Mouse (Mus musculus) retina, adult 2 months (tissue): ENCODE results near the gene Gm15319.
"Not testable (repeated sequence)": the region's sequence is repeated elsewhere in the genome, so short reads cannot be mapped to it uniquely, and the experiment has no call there.

Experiments
- DNase-seq: peaks from one replicate; pipeline ENCODE4 v3.0.0-alpha.2; 2012; ENCODE audit warnings: low read depth, low spot score

Gm15319 gene

DNA sequence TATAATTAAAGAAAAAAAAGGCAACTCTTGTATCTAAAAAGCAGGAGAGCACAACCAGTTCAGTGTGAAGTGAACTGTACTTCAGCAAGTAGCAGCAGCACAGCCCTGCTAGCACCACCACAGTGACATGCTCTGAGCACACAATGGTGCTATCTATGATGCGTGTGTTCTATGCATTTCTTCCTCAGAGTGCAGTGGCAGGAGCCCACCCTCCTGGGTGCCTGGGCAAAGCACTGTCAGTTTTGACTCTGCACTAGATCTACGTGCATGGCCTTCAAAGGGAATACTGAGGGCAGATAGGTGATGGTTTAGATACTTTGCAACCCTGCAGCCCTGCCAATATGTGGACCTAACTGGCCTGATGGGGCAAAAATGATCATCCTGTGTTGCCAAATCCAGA lies at the start of gene Gm15319:
Gene Gm15319 (minus strand): TSS at position 101 of the 400 bp plus-strand sequence.
- DNase-seq, result not testable (repeated sequence)

DNA sequence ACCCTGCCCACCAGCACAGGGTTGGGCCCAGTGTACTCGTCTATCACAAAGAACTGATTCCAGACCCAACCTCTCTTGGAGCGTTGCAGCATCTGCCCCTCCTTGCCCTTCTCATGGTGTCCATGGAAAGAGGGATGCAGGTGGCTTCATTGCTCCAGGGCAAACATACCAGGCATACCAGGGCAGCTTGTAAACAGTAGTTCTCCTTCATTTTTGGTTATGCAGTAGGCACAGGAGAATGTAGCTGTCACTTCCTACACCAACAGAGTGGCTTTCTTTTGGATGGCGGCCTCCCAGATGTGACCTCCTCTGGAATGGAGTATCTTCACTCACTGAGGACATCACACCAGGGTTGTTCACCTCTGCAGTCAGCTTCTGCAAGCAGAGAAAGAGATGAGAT lies 47.3 kb upstream of the Gm15319 start:
- not testable (repeated sequence) for DNase-seq

DNA sequence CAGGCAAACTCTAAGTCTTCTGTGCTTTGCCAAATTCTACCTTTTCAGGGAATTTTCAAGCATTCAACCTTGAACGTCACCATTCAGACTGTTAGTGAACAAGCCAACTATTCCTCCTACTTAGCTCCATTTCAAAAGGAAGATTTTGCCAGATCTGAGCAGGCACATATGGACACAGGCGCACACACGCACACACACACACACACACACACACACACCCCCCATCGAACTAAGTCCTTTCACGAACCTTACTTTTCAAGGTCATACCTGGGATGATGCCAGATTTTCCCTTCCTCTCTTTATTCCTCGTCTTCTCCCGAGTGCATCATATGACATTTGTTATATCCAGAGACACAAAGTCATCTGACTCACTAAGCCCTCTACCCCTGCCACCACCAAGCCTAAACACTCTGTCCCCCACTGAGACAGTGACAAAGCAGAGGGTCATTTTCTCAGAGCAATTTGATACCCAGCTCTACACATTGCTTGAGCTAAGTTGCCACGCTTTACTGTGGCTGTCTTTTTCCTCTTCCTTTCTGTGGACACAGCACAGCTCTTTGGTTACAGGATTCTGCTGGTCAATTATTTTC lies 45.5 kb upstream of the Gm15319 start:
- not testable (repeated sequence) for DNase-seq

DNA sequence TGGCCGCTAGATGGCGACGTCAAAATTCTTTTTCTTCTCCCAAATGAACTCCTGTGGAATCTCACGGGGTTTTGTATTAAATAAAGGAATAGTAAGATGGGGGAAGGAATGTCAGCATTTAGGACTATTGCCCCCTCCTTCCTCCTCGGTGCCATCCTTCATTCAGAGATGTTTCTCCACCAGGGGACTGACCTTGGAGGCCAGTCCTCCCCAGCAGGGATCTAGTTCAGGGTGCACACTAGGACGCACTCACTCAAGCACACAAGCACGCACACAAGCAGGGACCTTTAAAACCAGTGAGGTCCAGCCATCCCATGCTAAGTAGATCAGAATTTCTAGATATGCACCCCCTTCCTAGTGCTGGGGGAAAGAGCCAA lies 26.3 kb upstream of the Gm15319 start:
- DNase-seq, result not testable (repeated sequence)

DNA sequence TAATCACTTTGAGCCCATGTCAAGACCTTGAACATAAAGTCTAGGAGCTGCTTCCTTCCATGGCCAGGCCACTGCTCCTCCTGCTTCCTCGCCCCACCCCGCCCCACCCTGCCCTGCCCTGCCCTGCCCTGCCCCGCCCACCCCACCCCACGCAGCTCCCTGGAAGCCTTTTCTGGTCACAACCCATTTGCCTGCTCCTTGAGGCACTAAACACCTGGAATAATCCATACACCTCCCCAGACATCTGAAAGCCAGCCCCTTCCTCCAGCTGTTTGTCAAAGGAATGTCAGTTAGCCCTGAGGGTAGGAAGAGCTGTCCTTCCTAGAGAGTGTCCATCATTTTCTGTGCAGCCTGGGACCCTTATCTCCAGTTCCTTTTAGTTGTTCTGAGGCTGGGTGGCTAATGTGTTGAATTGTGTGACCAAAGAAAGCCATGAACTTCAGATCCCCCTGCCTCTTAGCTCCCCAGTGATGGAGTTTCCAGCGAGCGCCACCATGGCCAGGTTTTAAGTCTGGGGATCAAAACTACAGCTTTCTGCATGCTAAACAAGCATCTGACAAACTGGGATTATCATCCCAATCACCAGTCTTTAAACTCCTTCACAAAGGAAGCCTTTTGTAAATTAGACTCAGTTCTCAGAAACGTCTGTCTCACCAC lies 25.8 kb upstream of the Gm15319 start:
- DNase-seq, result not testable (repeated sequence)

DNA sequence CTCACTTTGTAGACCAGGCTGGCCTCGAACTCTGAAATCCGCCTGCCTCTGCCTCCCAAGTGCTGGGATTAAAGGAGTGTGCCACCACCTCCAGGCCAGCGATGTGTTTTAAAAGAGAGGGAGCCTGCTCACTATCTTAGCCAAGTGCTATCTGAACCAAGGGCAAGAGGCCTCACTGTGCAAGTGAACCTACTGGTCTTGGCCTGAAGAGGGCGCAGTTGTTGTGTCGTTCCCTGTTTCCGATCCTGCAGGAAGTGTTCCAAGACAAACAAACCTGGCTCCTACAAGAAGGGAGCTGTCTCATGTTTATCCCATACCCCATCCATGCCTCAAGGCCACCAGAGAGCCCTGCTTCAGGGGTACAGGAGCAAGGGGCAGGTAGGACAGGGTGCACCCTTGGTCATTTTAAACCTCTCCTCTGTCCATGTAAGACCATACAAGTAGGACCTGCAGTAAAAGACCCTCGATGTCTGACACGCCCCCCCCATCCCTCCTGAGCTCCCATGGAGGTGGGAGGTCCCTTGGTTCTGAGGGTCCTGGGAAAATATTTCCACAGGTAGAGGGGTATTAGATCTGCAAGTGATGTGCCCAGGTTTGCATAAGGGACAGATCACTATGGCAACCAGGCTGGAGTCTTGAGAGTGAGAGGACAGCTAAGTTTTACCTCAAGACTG lies 24.2 kb upstream of the Gm15319 start:
- DNase-seq, result not testable (repeated sequence)

DNA sequence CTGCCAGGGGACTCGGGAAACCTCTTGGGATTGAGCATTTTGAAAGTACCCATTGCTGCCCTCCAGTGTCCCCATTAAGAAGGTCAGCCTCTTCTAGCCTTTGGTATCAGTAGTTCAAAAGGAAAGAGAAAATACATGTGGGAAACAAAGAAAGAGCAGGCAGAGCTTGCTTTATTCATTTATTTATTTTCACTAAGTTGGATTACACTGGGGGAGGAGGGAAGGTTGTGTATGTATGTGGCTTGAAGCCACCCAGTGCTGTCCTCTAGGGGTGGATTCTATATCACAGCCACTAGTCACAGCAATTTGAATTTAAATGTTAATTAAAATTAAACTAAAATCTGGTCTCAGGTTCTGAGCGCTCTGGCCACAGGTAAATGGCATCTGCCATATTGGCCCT lies 22.0 kb upstream of the Gm15319 start:
- not testable (repeated sequence) for DNase-seq

DNA sequence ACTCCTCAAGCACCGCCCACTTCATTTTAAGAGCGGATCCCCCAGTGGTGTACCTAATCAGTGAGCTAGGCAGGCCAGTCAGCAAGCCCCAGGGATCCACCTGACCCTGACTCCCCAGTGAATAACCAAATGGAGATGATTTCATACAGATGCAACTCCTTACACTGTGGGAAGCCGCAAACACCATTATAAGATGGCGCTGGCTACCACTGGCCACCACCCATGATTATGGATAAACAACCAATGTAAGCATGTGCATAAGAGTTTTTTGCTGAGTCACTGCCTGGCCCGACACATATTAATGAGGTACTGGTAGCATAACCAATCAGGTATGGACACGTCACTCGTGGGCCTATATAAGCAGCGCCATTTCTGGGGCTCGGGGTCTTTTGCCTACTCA lies 21.1 kb upstream of the Gm15319 start:
- DNase-seq, result not testable (repeated sequence)

DNA sequence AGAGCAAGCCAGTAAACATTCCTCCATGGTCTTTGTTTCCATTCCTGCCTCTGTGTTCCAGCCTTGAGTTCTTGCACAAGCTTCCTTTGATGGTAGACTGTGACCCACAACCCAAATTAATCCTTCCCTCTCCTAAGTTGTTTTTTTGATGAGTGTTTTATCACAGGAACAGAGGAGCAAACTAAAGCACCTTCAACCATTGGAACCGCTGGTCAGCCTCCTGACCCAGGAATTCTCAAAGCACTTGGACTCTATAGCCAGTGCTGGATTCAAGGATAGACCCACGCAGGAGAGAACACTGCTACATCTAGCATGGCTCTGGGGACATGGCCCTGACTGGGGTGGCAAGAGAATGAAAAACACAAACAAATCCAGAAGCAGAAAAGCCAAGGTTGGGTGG lies 19.1 kb upstream of the Gm15319 start:
- DNase-seq, result not testable (repeated sequence)

DNA sequence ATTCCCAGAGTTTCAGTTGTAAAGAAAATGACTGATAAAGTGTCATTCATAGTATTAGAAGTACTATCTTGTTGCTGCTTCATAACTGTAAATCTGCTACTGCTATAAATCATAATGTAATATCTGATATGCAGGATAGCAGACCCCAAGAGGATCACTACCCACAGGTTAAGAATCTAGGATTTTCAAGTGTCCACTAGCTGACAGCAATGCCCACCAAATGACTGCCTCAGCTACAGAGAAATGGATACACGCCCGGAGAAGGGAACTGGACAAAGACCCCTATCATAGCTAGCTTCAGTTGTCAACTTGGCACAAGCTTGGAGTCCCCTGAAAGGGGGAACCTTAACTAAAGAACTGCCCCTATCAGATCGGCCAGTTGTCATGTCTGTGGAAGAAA lies 18.6 kb upstream of the Gm15319 start:
- DNase-seq, result not testable (repeated sequence)

DNA sequence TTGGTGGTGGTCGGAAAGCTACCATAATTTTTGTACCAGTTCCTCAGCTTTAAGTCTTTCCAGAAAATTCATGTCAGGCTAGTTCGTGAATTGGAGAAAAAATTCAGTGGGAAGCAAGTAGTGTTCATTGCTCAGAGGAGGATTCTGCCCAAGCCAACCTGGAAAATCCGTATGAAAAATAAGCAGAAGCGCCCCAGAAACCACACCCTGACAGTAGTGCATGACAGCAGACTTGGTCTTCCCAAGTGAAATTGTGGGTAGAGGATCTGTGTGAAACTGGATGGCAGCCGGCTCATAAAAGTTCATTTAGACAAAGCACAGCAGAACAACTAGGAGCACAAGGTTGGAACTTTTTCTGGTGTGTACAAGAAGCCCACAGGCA lies 18.2 kb upstream of the Gm15319 start:
- DNase-seq, result not testable (repeated sequence)

DNA sequence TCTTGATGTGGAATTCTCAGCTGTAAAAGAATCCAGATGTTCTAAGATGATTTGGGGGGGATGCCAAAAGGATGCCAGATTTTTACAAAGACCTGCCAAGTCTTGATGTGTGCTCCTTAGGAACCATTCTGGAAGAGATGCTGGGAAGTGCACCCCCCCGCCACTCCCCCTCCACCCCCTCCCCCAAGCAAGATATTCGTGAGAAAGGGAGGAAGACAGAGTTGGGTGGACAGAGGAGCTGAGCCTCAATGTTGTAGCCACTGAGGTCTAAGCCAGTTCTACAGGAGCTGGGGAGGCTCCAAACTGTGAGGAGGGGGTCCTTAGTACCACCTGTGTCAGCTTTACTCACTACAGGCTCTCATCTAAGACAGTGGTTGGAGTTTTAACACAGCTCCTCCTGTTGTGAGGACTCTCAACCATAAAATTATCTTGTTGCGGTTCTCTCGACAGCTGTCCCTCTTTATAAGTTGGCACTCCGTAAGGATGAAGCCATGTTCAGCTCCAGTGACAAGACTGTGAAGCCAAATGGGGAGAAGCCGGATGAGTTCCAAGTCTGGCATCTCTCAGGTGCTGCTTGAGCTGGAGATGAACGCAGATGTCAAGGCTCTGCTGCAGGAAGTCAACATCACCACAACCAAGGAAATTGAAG lies 17.7 kb upstream of the Gm15319 start:
- DNase-seq, result not testable (repeated sequence)

DNA sequence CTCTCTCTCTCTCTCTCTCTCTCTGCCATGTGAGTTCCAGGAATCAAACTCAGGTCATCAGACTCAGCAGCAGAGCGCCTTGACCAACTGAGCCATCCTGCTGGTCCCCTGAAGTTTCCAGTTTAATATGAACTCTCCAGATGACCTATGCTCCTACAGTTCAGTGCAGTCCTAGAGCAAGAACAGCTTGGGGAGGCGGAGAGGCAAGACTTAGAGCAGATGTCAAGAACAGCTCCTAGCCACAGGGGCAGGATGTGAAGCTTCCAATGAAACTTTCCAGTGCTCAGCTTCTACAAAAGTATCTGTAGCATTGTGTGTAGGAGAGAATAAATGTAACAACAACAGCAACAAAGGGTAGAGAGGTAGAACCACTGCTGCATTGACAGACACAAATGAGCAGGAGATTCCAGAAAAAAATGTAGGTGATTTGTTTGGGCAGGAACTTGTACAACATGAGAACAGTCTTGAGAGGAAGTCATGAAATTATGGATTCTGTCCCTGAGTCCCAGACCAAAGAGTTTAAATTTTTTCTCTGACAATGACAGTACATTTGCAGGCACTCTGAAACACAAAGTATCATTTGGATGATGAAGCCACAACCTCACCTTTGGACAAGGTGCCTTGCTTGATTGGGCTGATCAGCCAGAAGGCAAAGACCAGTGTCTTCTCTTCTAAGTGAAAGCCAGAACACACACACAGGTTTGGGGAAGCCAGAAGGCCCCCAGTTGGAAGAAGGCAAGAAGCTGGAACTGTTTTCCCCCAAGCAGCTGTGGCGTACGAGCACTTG lies 16.8 kb upstream of the Gm15319 start:
- DNase-seq, result not testable (repeated sequence)

DNA sequence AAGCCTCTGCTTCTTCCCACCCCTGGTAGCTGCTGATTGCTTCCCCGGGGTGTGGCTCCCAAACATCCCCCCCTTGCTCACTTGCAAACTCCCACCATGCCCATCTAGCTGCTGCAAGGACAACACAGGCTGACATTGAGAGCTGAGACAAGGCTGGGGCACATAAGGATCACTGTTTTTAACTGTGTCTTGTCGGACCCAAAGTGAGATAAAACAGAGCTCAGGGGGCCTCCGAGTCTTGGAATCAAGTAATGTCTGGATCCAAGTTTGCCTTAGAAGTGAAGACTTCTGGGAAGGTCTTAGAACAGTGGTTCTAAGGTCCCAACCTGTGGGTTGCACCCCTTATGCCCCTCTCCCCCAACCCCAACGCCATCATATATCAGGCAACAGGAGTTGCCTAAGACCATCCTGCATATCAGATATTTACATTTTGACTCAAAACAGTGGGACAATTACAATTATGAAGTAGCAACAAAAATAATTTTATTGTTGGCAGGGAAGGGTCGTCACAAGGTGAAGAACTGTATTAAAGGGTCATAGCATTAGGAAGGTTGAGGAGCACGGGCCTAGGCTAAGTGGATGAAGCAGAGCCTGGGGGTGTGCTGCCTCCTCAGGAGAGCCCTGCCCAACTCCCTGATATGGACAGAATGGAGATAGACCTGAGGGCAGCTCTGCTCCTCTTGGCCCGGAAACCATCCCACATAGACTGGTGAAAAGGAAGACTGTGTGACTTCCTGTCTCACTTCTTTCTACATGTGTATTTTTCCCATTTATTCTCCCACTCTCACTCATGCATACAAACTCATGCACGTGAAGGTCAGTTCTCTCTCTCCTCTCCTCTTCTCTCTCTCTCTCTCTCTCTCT lies 16.0 kb upstream of the Gm15319 start:
- not testable (repeated sequence) for DNase-seq

DNA sequence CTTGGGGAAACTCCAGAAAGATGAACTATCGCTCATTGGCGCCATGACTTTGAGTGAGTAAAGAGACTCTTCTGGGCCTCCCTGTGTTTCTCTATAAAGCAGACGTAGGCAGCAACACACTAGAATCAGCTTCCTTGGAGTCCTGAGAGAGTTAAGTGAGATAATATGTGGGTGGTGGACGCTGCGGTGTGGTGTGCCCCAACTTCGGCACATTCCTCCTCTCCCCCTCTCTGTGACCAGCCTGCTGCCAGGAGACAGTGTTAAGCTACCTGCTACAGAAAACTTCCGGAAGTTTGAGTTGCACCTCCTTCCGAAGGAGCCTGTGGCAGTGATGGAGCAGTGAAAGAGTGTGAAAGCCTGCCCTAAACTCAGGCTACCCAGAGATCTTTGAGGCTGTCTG lies 15.3 kb upstream of the Gm15319 start:
- DNase-seq, result not testable (repeated sequence)

DNA sequence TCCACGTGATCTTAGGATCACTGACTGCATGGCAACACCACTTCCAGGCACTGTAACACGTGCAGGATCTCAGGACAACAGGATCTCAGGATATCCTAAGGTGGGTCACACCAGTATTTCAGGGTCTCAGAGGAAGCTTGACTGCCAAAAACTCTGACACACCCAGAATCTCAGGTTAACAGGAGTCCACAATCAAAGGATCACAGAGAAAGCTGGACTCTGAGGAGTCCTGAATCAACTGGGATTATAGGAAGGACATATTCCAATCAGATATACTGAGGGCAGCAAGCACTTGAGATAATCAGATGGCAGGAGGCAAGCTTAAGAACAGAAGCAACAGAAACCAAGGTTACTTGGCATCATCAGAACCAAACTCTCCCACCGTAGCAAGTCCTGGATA lies 12.7 kb upstream of the Gm15319 start:
- DNase-seq, result not testable (repeated sequence)

DNA sequence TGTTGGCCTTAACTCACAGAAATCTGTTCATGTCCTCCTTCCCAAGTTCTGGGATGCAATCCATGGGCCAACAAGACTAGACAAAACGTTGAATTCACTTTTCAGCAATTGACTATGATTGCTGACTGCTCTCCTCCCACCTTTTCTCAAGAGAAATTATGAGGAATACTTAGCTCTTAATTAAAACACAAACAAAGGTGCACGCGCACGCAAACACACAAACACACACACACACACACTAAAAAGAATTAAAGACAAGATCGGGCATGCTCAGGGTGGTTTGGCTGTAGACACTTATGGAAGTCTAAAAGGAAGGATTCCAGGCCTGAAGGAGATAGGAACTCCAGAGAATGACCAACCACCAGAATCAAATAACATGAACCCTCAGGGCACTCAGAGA lies 6.6 kb downstream of the Gm15319 start:
- not testable (repeated sequence) for DNase-seq

DNA sequence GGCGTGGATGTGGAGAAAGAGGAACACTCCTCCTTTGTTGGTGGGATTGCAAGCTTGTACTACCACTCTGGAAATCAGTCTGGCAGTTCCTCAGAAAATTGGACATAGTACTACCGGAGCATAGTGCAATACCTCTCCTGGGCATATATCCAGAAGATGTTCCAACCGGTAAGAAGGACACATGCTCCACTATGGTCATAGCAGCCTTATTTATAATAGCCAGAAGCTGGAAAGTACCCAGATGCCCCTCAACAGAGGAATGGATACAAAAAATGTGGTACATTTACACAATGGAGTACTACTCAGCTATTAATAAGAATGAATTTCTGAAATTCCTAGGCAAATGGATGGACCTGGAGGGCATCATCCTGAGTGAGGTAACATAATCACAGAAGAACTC lies 9.4 kb downstream of the Gm15319 start:
- DNase-seq, result not testable (repeated sequence)

DNA sequence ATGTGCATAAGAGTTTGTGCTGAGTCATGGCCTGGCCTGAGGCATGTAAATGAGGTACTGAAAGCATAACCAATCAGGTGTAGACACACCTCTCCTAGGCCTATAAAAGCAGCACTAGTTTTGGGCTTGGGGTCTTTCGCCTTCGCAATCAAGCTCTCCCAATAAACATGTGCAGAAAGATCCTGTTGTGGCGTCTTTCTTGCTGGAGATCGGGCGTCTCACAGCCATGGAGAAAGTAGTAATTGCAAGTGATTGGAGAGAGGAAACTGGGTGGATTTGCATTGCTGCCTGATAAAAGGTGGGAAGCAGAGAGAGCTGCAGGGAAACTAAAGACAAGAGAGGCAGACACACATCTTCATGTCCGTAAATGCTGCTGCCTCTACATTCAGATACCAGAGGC lies 60.3 kb downstream of the Gm15319 start:
- DNase-seq, result not testable (repeated sequence)

DNA sequence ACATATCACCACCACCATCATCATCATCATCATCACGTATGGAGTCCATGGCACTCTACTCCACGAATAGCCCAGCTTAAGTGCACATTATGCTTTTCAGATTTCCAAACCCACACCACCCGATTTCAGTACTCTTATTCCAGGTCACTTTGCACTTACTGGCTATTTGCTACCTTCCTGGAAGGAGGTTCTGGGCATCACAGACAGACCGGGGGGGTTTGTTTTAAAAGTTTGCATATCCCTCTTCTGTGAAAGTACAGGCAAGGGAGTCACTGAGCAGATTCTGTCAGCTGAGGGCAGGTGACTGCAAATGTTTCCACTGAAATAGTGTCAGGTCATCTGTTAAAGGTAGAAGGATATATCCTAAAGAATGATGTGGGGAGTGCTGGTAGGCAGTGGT lies 63.0 kb downstream of the Gm15319 start:
- not testable (repeated sequence) for DNase-seq
